Mouse (Mus musculus): ENCODE data around the gene Tssk6.

Gene Tssk6

DNA sequence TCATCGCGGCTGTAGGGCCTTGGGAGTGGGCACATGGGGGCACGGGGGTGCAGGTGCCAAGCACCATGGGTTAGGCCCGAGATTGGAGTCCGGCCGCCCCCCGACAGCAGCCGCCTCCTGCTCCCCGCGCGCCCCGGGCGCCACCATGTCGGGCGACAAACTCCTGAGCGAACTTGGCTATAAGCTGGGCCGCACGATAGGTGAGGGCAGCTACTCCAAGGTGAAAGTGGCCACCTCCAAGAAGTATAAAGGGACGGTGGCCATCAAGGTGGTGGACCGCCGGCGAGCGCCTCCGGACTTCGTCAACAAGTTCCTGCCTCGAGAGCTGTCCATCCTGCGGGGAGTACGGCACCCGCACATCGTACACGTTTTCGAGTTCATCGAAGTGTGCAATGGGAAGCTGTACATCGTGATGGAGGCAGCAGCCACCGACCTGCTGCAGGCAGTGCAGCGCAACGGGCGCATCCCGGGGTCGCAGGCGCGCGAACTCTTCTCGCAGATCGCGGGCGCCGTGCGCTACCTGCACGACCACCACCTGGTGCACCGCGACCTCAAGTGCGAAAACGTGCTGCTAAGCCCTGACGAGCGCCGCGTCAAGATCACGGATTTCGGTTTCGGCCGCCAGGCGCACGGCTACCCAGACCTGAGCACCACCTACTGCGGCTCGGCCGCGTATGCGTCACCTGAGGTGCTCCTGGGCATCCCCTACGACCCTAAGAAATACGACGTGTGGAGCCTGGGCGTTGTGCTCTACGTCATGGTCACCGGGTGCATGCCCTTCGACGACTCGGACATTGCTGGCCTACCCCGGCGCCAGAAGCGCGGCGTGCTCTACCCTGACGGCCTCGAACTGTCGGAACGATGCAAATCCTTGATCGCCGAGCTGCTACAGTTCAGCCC lies at the start of gene Tssk6, which contains the start of the genes Ndufa13 and Yjefn3:
TSS of gene Tssk6 (plus strand) at position 22 of the 900 bp plus-strand sequence.
TSS of gene Ndufa13 (minus strand) at position 396 of the 900 bp plus-strand sequence.
TSS of gene Yjefn3 (minus strand) at position 550 of the 900 bp plus-strand sequence.
- DNase-seq (ENCODE audit: low read depth, low spot score): peak; percentile 85
- Histone ChIP-seq H3K27me3 (ENCODE audit: control insufficient read depth, insufficient read depth, low read length, poor library complexity, severe bottlenecking) (no peaks in the 10 kb centered on the region), H3K36me3 (ENCODE audit: control insufficient read depth, insufficient read depth, low read length, poor library complexity, severe bottlenecking) (no peaks in the 10 kb centered on the region)

- H3K27me3 ChIP-seq (ENCODE audit: control insufficient read depth, insufficient read depth, low read length, poor library complexity, severe bottlenecking): no peaks in the 10 kb centered on the region
- no peaks in the 10 kb centered on the region for H3K36me3 ChIP-seq (ENCODE audit: control insufficient read depth, insufficient read depth, low read length, poor library complexity, severe bottlenecking)
- no peak for DNase-seq (ENCODE audit: low read depth, low spot score)
These were observed 48.1 kb upstream of the Tssk6 start for GRCm38 (mm10) chr8:69853869-69854268.

DNA sequence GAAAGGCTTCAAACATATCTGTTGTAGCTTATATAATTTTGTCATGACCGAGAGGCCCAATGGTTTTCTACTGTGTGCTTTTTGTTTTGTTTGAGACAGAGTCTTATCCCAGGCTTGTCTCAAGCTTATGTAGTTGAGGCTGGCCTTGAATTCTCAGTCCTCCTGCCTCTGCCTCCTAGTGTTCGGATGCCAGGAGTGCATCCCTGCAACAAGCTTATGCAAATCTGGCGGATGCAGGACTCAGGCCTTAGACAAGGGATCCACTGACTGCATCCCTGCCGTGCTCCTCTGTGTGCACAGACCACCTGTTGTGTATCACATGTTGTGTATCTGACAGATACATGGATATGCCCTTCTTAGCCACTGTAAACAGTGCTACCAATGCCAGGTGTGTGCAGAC lies 41.2 kb upstream of the Tssk6 start:
- Histone ChIP-seq H3K36me3 (ENCODE audit: control insufficient read depth, insufficient read depth, low read length, poor library complexity, severe bottlenecking) (no peaks in the 10 kb centered on the region), H3K27me3 (ENCODE audit: control insufficient read depth, insufficient read depth, low read length, poor library complexity, severe bottlenecking) (no peaks in the 10 kb centered on the region)
- DNase-seq (ENCODE audit: low read depth, low spot score): no peak

GRCm38 (mm10) chr8:69861251-69861650 lies 40.7 kb upstream of the Tssk6 start:
- H3K27me3 ChIP-seq (ENCODE audit: control insufficient read depth, insufficient read depth, low read length, poor library complexity, severe bottlenecking): no peaks in the 10 kb centered on the region
- DNase-seq (ENCODE audit: low read depth, low spot score): peak; percentile 19
- no peaks in the 10 kb centered on the region for H3K36me3 ChIP-seq (ENCODE audit: control insufficient read depth, insufficient read depth, low read length, poor library complexity, severe bottlenecking)

- no peak for DNase-seq (ENCODE audit: low read depth, low spot score)
- Histone ChIP-seq H3K36me3 (ENCODE audit: control insufficient read depth, insufficient read depth, low read length, poor library complexity, severe bottlenecking) (no peaks in the 10 kb centered on the region), H3K27me3 (ENCODE audit: control insufficient read depth, insufficient read depth, low read length, poor library complexity, severe bottlenecking) (no peaks in the 10 kb centered on the region)
These were observed 38.5 kb upstream of the Tssk6 start for GRCm38 (mm10) chr8:69863387-69864020.

GRCm38 (mm10) chr8:69864180-69864579 lies 37.8 kb upstream of the Tssk6 start:
- no peak for DNase-seq (ENCODE audit: low read depth, low spot score)
- no peaks in the 10 kb centered on the region for H3K27me3 ChIP-seq (ENCODE audit: control insufficient read depth, insufficient read depth, low read length, poor library complexity, severe bottlenecking)

DNA sequence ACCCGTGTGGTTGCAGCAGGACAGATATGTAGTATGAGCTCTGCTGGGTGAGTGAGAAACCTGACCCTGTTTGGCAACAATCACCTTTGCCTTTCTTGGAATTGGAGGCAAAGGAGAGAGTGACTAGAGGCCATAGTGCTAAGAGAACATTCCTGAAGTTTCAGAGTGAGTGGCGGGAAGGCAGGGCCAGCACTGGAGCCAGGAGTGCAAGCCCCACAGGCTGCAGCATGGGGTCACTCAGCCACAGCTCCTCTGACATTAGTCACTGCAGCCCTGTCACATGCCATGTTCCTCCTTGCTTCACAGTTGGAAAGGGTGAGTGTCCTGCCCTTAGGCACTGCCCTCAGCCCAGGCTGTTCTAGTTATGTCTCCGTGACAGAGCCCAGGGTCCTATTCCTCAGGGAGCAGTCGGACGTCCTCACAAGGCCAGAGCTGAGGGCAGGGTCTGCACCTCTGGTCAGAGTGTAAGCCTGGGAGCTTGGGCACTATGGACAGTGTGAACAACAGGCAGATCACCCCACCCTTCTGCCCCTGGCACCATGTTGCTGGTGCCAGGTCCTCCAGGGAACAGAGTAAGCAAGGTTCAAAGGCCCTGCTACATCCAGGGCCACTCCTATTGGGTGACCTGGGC lies 34.2 kb upstream of the Tssk6 start:
- no peaks in the 10 kb centered on the region for H3K27me3 ChIP-seq (ENCODE audit: control insufficient read depth, insufficient read depth, low read length, poor library complexity, severe bottlenecking)
- no peak for DNase-seq (ENCODE audit: low read depth, low spot score)
- no peaks in the 10 kb centered on the region for H3K36me3 ChIP-seq (ENCODE audit: control insufficient read depth, insufficient read depth, low read length, poor library complexity, severe bottlenecking)

More at GRCm38 (mm10) chr8:69864180-69864579, 37.8 kb upstream of the Tssk6 start:
- H3K36me3 ChIP-seq (ENCODE audit: control insufficient read depth, insufficient read depth, low read length, poor library complexity, severe bottlenecking): no peaks in the 10 kb centered on the region

- H3K27me3 ChIP-seq (ENCODE audit: control insufficient read depth, insufficient read depth, low read length, poor library complexity, severe bottlenecking): no peaks in the 10 kb centered on the region
- no peaks in the 10 kb centered on the region for H3K36me3 ChIP-seq (ENCODE audit: control insufficient read depth, insufficient read depth, low read length, poor library complexity, severe bottlenecking)
- DNase-seq (ENCODE audit: low read depth, low spot score): no peak
These were observed 31.8 kb upstream of the Tssk6 start for GRCm38 (mm10) chr8:69870003-69870765.

DNA sequence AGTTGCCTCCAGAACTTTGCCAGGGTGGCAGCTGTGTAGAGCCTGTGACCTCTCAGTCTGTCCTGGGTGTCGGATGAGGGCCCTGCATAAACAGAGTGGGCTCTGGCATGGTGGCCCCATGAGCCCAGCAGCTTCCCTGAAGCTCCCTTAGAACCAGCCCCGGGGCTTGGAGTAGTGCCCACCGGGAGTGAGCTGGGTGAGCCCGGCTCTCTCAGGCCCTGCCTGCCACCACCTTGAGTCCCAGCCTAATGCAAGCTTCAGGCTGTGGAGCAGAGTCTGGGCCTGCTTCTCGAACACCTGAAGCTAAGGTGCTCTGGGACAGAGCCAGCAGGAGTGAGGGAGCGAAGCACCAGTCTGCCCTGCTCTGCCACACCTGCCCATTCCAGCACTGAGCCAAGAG lies 31.1 kb upstream of the Tssk6 start:
- Histone ChIP-seq H3K36me3 (ENCODE audit: control insufficient read depth, insufficient read depth, low read length, poor library complexity, severe bottlenecking) (no peaks in the 10 kb centered on the region), H3K27me3 (ENCODE audit: control insufficient read depth, insufficient read depth, low read length, poor library complexity, severe bottlenecking) (no peaks in the 10 kb centered on the region)
- DNase-seq (ENCODE audit: low read depth, low spot score): no peak

GRCm38 (mm10) chr8:69874155-69874554 lies 27.8 kb upstream of the Tssk6 start:
- DNase-seq (ENCODE audit: low read depth, low spot score): peak; percentile 71
- no peaks in the 10 kb centered on the region for H3K36me3 ChIP-seq (ENCODE audit: control insufficient read depth, insufficient read depth, low read length, poor library complexity, severe bottlenecking)
- H3K27me3 ChIP-seq (ENCODE audit: control insufficient read depth, insufficient read depth, low read length, poor library complexity, severe bottlenecking): no peaks in the 10 kb centered on the region

DNA sequence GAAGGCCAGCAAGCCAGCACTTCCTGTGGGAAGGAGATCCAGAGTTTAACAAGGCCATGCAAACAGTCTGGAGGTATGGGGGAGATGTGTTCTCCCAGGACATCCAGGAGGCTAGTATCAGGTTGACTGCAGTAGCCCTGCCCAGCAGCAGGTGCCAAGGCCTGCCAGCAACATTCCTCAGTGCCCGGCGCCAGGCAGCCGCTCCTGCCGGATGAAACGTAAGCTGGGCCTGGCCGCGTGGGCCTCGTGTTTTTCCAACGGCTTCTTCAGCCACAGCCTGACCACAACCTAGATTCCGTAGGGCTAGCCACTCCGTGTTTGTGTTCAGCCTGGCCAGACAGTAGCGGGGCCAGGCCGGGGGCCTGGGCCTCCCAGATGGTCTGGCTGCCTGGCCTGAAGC lies 27.3 kb upstream of the Tssk6 start:
- H3K36me3 ChIP-seq (ENCODE audit: control insufficient read depth, insufficient read depth, low read length, poor library complexity, severe bottlenecking): no peaks in the 10 kb centered on the region
- no peak for DNase-seq (ENCODE audit: low read depth, low spot score)
- no peaks in the 10 kb centered on the region for H3K27me3 ChIP-seq (ENCODE audit: control insufficient read depth, insufficient read depth, low read length, poor library complexity, severe bottlenecking)

DNA sequence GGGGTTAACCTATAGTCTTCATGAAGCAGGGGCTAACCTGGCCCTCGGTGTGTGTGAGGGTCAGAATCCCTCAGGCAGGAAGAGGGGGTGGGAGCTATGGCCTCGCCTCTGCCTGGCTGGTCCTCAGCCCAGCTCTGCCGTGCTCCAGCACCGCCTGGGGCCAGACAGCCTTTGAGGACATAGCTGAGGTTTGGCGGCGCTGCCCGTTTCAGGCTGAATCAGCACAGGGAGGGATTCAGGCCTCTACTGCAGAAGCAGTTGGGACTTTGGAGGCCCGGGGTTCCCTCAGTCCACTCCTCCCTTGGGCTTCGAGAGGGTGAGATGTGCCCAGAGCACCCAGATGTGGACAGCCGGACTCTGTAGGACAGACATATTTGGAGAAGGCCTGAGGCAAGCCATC lies 25.9 kb upstream of the Tssk6 start:
- DNase-seq (ENCODE audit: low read depth, low spot score): no peak
- Histone ChIP-seq H3K27me3 (ENCODE audit: control insufficient read depth, insufficient read depth, low read length, poor library complexity, severe bottlenecking) (no peaks in the 10 kb centered on the region), H3K36me3 (ENCODE audit: control insufficient read depth, insufficient read depth, low read length, poor library complexity, severe bottlenecking) (no peaks in the 10 kb centered on the region)

DNA sequence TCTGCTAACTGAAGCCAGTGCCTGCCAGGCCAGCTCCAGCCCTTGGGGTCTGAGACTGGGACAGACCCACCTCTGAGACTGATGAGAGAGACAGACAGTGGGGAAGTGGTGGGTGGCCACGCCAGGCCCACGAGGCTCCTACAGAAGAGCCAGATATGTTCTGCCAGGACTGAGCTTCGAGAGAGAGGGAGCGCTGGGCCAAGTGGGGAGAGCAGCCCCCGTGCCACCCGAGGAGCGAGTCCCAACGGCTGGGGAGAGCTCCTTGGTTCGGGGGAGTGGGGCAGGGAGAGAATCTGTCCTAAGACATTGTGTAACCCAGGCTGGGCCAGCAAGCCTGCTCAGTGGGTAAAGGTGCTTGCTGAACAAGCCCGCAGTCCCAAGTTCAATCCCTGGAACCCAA lies 25.0 kb upstream of the Tssk6 start:
- DNase-seq (ENCODE audit: low read depth, low spot score): no peak
- no peaks in the 10 kb centered on the region for H3K36me3 ChIP-seq (ENCODE audit: control insufficient read depth, insufficient read depth, low read length, poor library complexity, severe bottlenecking)
- H3K27me3 ChIP-seq (ENCODE audit: control insufficient read depth, insufficient read depth, low read length, poor library complexity, severe bottlenecking): no peaks in the 10 kb centered on the region

GRCm38 (mm10) chr8:69877396-69877795 lies 24.6 kb upstream of the Tssk6 start:
- H3K27me3 ChIP-seq (ENCODE audit: control insufficient read depth, insufficient read depth, low read length, poor library complexity, severe bottlenecking): no peaks in the 10 kb centered on the region
- no peak for DNase-seq (ENCODE audit: low read depth, low spot score)
- H3K36me3 ChIP-seq (ENCODE audit: control insufficient read depth, insufficient read depth, low read length, poor library complexity, severe bottlenecking): no peaks in the 10 kb centered on the region
